Mouse (Mus musculus) E14TG2a.4 (cell line): ENCODE measurements around the gene Rnf186.

ENCODE experiments used
- H3K27me3 ChIP-seq: 2 replicates; pipeline ENCODE4 v1.6.1; 2014; ENCODE audit warnings: low read length, control low read depth; ENCODE audit not compliant: insufficient read depth
- H3K36me3 ChIP-seq: 2 replicates; pipeline ENCODE4 v1.6.1; 2014; ENCODE audit warnings: low read length, control low read depth; ENCODE audit not compliant: insufficient read depth
- H3K4me1 ChIP-seq: replicated peaks from 2 replicates; pipeline ENCODE4 v1.6.1; 2014; ENCODE audit warnings: low read depth, low read length, control low read depth
- H3K4me3 ChIP-seq: replicated peaks from 2 replicates; pipeline ENCODE4 v1.5.1; 2014; ENCODE audit warnings: mild to moderate bottlenecking, low read length
- H3K9me3 ChIP-seq: 2 replicates; pipeline ENCODE4 v1.6.1; 2014; ENCODE audit warnings: low read length, control low read depth
- CTCF ChIP-seq: conservative IDR thresholded peaks from 2 replicates; pipeline ENCODE4 v1.5.1; 2014; ENCODE audit warnings: low read length
- NANOG ChIP-seq: IDR thresholded peaks from 2 replicates; pipeline ENCODE4 v1.6.1; 2014; ENCODE audit warnings: borderline replicate concordance, low read length, mixed read lengths
- POU5F1 ChIP-seq: IDR thresholded peaks from 2 replicates; pipeline ENCODE4 v1.6.1; 2014; ENCODE audit warnings: low read length, borderline replicate concordance

The Rnf186 gene

GRCm38 (mm10) chr4:138959926-138960325 lies 7.0 kb upstream of the Rnf186 start:
- Histone ChIP-seq H3K36me3 (no peaks in the 10 kb centered on the region), H3K27me3 (0 out of 2 replicates have a peak, but pooled peaks cover under 1% of the 10 kb centered on the region), H3K4me3 (no peak overlapping the region), H3K9me3 (peaks cover 7% of the 10 kb centered on the region), H3K4me1 (no peaks in the 10 kb centered on the region)
- TF ChIP-seq NANOG (no peak), CTCF (no peak), POU5F1 (no peak)

GRCm38 (mm10) chr4:138962719-138963118 lies 4.2 kb upstream of the Rnf186 start:
- Histone ChIP-seq H3K27me3 (peaks cover 19% of the 10 kb centered on the region), H3K9me3 (peaks cover 7% of the 10 kb centered on the region), H3K4me1 (peaks cover 15% of the 10 kb centered on the region), H3K36me3 (no peaks in the 10 kb centered on the region), H3K4me3 (no peak overlapping the region)
- no peak for TF ChIP-seq CTCF
- no peak for TF ChIP-seq POU5F1
- no peak for TF ChIP-seq NANOG

GRCm38 (mm10) chr4:138965871-138966270 lies 1.0 kb upstream of the Rnf186 start:
- Histone ChIP-seq H3K9me3 (no peaks in the 10 kb centered on the region), H3K36me3 (no peaks in the 10 kb centered on the region), H3K4me3 (no peak overlapping the region), H3K27me3 (peaks cover 36% of the 10 kb centered on the region), H3K4me1 (peaks cover 24% of the 10 kb centered on the region)
- TF ChIP-seq NANOG (no peak), CTCF (no peak), POU5F1 (no peak)

- Histone ChIP-seq H3K4me3 (peak overlapping the region; percentile 65), H3K27me3 (peaks cover 36% of the 10 kb centered on the region), H3K9me3 (no peaks in the 10 kb centered on the region), H3K4me1 (peaks cover 38% of the 10 kb centered on the region), H3K36me3 (no peaks in the 10 kb centered on the region)
- no peak for TF ChIP-seq NANOG
- TF ChIP-seq POU5F1, result no peak
- TF ChIP-seq CTCF, result no peak
Observed at GRCm38 (mm10) chr4:138967485-138967884, 573 bp downstream of the Rnf186 start.

- Histone ChIP-seq H3K9me3 (no peaks in the 10 kb centered on the region), H3K36me3 (no peaks in the 10 kb centered on the region), H3K4me1 (peaks cover 48% of the 10 kb centered on the region), H3K4me3 (no peak overlapping the region), H3K27me3 (peaks cover 36% of the 10 kb centered on the region)
- TF ChIP-seq POU5F1 (no peak), NANOG (no peak), CTCF (no peak)
Observed at GRCm38 (mm10) chr4:138968772-138969556, 2.1 kb downstream of the Rnf186 start.

- H3K9me3 ChIP-seq, result no peaks in the 10 kb centered on the region
- TF ChIP-seq NANOG (no peak), CTCF (no peak), POU5F1 (no peak)
- no peaks in the 10 kb centered on the region for H3K36me3 ChIP-seq
- H3K4me1 ChIP-seq, result peaks cover 52% of the 10 kb centered on the region
- H3K4me3 ChIP-seq, result no peak overlapping the region
- H3K27me3 ChIP-seq, result peaks cover 36% of the 10 kb centered on the region
Observed at GRCm38 (mm10) chr4:138969736-138970135, 2.8 kb downstream of the Rnf186 start.

- Histone ChIP-seq H3K9me3 (no peaks in the 10 kb centered on the region), H3K36me3 (no peaks in the 10 kb centered on the region), H3K4me3 (no peak overlapping the region), H3K27me3 (peaks cover 29% of the 10 kb centered on the region), H3K4me1 (peaks cover 63% of the 10 kb centered on the region)
- TF ChIP-seq CTCF (no peak), NANOG (no peak), POU5F1 (no peak)
Observed at GRCm38 (mm10) chr4:138971371-138971770, 4.5 kb downstream of the Rnf186 start.

GRCm38 (mm10) chr4:138972139-138972826 lies 5.4 kb downstream of the Rnf186 start:
- peak overlapping the region; percentile 84 for H3K4me3 ChIP-seq
- H3K27me3 ChIP-seq, result peaks cover 21% of the 10 kb centered on the region
- no peaks in the 10 kb centered on the region for H3K9me3 ChIP-seq
- peaks cover 57% of the 10 kb centered on the region for H3K4me1 ChIP-seq
- no peaks in the 10 kb centered on the region for H3K36me3 ChIP-seq
- TF ChIP-seq POU5F1, result no peak
- 0 out of 2 replicates have a peak, but pooled peaks have one; percentile 9 for TF ChIP-seq CTCF
